Mouse (Mus musculus) gastrocnemius, postnatal 36 days (tissue): ENCODE data around the gene Stard10. TPM values are rescaled to one million over a fixed set of nuclear protein-coding genes. Genes with fewer than 3 reads are reported as not detected.

Experiments
- DNase-seq, 2 experiments: peaks; one replicate each; pipeline ENCODE4 v3.0.0; 2022
- intact Hi-C: fragments of 180-260 bp; cut with DNase I; formaldehyde crosslinking; loops from one replicate; pipeline ENCODE4 v1.15.1; 2025
- total RNA-seq, 2 experiments: library from RNA; stranded (reverse); gene quantifications; 2 replicates each; pipeline ENCODE4 v1.2.3; 2021

The Stard10 gene
- total RNA-seq, 2 experiments from 2014 or later = 39.2 to 44.1 TPM

DNA sequence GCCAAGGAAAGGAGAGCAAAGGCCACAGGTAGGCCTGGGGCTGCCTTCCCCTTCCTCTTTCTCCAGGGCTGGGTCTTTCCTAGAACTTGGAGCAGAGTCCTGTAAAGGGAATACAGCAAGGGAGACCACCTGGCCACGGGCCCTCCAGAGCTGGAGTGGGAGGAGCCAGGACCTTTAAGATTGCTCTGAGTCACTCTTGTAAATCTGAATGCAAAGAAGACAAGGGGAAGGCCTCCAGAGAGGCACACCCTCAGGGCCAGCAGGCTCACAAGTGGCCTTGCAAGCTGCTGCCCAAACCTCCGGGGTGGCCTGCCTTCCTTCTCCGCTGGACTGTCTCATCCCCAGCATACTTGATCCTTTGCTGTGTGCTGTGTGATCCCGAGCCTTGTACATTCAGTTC lies 44.9 kb downstream of the Stard10 start:
- intact Hi-C loops = no loop called here
- DNase-seq = no peak

DNA sequence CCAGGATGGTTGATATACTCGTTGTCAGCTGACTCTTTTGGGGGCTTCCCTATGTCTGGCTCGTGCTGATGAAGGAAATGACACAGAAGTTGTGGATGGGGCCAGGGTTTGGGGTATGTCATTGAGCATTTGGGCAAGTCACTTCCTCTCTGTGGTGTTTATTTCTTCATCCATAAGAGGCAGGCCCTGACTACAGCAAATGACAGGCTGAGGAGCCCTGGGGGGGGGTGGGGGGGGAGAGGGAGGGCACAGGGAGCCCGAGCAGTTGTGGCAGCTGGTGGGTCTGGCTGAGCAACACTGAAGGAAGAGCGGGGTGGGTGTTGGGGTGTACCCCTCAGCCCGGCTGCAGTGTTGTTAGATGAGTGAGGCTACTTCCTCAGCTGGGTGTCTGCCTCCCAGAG lies 45.9 kb downstream of the Stard10 start:
- intact Hi-C loops = no loop called here
- no peak for DNase-seq

DNA sequence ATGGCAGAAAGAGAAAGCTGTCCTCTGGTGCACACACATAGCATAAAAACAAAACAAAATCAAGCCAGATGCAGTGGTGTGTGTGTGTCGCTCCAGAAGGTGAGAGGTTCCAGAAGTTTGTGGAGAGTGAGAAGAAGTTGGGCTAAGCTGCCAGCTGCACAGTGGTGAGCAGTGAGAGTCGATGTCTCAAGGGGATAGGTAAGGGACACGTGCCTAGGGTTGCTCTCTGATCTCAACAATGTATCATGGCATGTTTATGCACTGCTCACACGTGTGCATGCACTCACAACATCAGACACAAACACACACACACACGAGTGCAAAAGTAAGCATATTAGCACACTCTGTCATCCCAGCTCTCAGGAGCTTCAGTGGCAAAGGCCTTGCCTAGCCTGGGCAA lies 47.0 kb downstream of the Stard10 start:
- intact Hi-C loops = no loop called here
- no peak for DNase-seq

DNA sequence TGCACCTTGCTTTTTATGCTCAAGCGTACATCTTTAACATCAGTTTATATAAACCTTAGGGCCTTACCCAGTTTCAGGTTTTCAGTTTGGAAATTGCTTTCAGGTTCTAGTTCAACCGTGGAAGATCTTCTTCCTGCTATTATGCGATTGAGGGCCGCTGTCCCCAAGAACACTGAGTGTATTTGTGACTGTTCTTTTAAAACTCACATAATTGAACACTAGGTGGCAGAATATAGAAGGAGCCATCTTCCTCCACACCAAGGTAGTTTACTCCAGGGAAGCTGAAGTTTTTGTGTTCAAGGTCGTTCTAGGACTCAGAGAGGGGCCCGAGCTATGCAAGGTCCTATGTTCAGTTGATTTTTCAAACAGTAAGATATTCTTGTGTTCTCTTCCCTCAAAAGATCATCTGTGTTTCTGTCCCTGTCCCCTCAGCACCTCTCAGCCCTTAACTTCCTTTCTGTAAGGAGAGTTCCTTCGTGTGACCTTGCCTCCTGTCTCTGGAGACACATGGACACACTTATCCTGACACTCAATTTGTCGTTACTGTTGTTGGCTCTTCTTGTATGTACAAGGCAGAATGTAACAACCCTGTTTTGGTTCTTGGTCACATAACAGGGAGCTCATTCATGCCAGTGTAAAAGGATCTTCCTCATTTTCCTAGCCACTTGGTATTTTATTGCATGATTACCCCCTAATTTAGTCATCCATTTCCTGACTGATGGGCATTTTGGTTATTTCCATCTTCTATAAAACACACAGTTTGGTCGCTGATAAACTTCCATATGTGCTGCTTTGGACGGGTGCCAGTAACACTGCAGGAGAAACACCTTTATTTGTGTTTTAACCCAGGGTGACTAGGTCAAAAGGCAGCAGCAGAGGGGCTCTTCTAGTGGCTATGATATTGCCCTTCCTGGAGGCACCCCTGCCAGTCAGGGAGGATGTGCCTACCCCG lies 51.3 kb downstream of the Stard10 start:
- no peak for DNase-seq
- intact Hi-C loops = no loop called here

DNA sequence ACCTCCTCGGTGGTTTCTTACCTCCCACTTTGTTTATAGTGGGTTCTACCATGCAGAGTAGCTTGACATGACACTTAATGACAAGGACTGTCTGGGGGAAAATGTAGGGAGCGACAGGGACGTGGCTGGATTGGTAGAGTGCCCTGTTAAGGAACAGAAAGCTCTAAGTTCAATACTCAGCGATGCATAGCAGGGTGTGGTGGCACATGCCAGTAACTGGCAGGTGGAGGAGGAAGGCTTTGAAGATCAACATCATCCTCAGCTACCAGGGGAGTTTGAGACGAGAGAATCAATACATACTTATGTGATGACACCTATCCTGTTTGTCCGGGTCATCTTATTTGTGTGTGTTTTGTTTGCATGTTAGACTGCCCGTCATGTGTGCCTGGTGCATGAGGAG lies 52.8 kb downstream of the Stard10 start:
- no peak for DNase-seq
- intact Hi-C loops = no loop called here

DNA sequence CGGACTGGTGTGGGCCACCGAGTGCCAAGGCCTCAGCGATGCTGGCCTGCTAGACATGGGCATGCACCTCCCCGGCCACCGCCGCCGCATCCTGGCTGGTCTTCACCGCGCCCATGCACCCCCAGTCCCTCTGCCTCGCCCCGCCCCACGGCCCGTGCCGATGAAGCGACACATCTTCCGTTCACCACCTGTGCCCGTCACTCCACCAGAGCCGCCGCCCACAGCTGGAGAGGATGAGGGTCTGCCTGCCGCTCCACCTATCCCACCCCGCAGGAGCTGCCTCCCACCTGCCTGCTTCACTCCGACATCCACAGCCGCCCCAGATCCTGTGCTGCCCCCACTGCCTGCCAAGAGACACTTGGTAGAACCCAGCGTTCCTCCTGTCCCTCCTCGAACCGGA lies 56.2 kb downstream of the Stard10 start:
- DNase-seq = no peak
- intact Hi-C loops = loop anchor here (2.0 kb wide), 1 partner anchor 62 kb away; no protein-coding TSS in a partner anchor

DNA sequence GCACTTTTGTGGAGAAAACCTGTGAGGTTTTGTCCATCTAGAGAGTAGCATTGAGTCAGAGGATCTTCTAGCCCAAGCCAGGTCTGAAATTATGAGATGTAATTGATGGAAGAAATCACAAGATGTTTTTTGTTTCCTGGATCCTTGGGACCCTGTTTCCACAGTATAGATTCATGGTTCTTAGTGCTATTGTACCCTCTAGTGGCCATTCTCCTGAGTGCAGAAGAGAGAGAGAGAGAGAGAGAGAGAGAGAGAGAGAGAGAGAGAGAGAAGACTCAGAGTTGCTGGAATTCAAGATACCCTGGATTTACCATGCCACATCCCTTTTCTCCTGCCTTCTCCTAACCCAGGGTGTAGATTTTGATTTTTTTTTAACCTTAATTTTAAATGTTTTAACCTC lies 57.3 kb downstream of the Stard10 start:
- intact Hi-C loops = no loop called here
- no peak for DNase-seq

DNA sequence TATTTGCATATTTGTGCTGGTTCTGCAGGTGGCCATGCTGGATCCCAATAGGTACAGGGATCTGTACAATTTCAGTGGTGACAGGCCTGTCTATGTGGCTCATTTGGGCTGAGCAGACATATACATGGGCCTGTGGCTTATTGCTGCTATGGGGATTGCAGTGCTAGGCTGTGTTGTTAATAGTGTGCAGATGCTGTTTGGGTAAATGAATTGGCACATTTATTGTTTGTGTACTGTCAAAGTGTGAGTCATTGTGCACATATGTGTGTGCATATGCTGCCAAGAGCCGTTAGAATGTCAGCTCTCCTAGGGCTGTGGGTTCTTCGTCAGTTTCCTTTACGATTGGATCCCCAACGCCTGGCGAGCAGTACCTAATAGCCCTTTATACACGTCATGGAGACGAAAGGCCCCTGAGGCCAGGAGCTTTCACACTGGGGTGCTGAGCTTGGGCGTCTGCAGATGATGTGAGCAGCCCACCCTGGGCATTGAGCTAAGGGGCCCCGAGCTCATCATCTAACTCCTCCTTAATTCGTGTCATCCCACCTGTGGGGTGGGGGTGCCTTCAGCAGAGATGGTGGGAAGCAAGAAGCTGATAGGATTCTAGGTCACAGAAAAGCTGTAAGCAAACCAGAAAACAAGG lies 59.9 kb downstream of the Stard10 start:
- intact Hi-C loops = loop anchor here (5.0 kb wide), 1 partner anchor 315 kb away; no protein-coding TSS in a partner anchor
- DNase-seq = no peak

DNA sequence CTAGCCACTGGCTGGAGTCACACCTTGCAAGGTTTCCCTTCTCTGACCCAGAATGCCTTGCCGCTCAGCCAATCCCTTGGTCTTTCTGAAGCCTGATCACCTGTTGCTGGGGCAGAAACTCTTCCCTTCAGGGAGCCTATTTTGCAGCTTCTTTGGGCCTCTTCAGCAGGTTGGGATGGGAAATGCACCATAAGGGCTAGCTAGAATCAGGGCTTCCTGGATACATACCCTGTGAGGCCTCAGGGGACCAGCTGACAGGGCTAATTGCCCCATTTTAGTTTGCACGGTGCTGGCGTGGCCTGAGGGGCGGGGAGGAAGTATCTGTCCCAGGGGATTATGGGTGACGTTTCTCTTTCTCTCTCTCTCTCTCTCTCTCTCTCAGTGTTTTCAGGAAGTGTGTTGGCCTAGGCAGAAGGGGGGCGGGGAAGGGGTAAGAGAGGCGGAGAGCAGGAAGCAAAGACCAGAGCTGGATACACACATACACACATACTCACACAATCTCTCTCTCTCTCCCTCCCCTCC lies 60.9 kb downstream of the Stard10 start:
- intact Hi-C loops = loop anchor here (5.0 kb wide), 1 partner anchor 316 kb away; no protein-coding TSS in a partner anchor

DNA sequence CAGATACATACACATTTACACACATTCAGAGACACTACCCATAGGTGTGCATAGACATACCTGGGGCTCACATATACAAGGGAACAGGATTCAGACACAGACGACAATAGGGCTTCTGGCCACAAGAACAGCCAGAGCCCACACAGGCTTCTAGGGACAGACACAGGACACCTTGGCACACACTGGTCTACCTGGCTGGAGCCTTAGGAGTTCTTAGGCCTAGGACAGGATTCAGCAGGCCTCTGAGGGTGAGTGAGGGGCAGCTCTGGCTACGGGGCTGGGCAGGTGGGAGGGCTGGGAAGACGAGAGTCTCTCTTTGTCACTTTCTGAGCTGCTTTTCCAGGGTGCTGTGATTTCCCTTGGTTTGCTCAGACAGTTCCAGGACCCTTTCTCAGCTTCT lies 61.4 kb downstream of the Stard10 start:
- no peak for DNase-seq
- intact Hi-C loops = loop anchor here (5.0 kb wide), 1 partner anchor 316 kb away; no protein-coding TSS in a partner anchor

More for the DNA sequence above, 60.9 kb downstream of the Stard10 start:
- peak; percentile 49 to 71 for DNase-seq

DNA sequence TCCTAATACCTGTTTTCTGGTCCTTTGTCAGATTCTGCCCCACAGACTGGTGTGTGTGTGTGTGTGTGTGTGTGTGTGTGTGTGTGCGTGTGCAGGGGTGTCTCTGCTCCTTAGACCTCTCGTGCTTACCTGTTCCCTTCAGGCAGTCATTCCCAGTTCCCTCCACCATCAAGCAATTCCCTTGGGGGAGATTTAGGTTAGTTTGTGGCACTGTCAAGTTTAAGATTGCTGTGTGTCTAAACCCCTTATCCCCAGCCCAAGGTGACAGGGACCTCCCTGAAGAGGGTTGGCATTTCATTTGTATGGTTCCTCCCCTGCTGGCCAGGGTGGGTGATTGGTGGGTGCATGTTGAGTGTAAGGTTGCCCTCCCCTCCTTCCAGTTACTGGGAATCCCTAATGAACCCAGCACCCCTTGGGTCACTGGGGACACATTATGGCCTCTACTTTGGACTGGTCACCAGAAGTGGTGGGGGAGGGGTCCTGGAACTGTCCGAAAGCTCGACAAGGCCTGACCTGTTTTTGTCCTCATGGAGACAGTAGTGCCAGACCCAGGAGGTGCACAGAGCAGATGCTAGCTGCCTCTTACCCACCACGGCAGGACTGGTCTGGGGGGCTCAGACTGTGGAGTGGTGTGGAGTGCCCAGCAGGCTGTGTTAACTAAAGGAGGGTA lies 62.0 kb downstream of the Stard10 start:
- DNase-seq = no peak

DNA sequence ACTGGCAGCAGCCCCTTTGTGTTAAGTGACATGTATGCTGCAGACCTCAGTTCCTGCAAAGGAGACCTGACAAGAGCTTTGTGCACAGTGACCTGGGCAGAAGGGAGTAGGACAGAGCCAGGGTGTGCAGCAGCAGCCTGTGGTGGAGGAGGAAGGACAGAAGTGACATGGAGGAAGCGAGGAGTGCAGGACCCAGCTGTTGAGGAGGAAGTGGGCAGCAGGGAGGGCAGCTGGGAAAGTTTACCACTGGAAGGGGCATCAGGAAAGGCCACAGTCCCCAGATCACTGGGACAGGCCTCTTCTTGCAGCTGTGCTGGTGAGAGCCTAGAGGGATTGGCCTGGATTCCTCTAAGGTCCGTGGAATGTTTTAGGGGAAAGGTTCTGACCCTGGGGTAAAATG lies 62.8 kb downstream of the Stard10 start:
- intact Hi-C loops = loop anchor here (5.0 kb wide), 1 partner anchor 317 kb away; no protein-coding TSS in a partner anchor
- DNase-seq = no peak

More for the DNA sequence above, 62.0 kb downstream of the Stard10 start:
- intact Hi-C loops = loop anchor here (5.0 kb wide), 1 partner anchor 317 kb away; no protein-coding TSS in a partner anchor

DNA sequence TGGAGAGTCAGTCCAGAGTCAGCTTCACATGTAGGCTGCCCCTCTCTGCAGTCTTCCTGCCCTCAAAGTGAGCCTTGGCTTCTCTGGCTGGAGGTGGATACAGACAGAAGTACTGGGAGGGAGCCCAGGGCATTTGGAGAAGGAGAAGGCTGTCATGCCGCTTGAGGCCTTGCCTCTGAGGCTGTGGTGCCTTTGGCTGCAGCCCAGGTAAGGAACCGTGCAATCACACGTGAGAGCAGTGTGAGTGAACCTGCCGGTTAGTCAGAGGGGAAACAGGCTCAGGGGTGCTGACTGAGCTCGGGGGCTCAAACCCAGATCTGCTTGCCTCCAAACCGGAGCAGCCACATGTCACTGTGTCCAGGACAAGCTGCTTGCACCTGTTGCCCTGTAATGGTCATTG lies 64.6 kb downstream of the Stard10 start:
- intact Hi-C loops = no loop called here
- no peak for DNase-seq

DNA sequence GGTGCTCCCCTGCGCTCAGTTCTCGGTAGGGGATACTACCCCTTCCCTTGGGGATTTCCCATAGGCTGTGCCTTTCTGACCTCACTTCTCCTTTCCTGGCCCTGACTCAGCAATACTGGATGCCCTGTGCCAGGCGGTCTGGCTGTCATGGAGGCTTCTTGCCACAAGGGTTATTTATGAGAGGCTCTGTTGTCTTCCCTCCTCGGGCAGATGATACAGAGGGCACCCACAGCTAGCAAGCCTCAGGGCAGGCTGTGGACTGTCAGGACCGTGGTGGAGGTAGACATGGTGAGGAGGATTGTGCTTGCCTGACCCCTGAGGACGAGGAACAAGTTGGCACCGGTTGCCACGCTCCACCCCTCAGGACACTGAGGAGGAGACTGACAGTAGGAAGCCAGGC lies 65.5 kb downstream of the Stard10 start:
- intact Hi-C loops = no loop called here
- DNase-seq = peak in 1 of 2 experiments; percentile 39

DNA sequence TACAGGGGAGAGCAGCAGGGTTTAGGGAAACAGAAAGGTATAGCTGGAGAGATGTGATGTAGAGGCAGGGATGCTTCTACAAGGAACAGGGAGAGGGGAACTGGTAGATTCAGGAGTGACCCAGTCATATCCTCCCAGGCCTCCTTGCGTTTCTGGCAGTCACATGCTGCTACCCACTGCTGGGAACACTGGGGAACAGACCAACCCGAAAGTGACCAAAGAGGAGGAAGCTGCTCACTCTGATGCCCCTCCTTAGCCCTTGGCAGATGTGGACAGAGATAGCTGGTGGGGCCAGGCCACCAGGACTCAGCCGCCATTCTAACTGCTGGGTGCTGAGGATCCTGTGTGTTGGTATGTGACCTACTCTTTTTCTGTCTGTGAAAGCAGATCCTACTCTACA lies 66.9 kb downstream of the Stard10 start:
- DNase-seq = no peak
- intact Hi-C loops = no loop called here

DNA sequence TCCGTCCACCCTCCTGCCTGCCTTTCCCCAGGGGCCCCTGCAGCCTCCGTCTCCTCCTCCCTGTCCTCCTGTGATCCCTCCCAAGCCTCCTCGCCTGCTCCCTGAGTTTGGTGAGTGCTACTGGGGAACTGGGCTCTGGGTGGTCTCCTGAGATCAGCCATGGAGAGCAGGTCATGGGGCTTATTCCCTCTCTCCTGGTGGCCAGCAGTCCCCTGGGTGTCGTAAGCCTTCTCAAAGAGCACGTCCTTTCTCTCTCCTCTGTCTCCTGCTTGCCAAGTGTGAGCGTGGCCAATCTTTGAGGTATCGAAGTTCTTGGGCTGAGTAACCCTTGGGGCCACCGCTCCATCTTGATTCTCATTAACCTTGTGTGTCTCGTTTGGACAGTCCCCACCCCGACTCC lies 68.0 kb downstream of the Stard10 start:
- no peak for DNase-seq
- intact Hi-C loops = loop anchor here (1.0 kb wide), 1 partner anchor 19 kb away; no protein-coding TSS in a partner anchor

DNA sequence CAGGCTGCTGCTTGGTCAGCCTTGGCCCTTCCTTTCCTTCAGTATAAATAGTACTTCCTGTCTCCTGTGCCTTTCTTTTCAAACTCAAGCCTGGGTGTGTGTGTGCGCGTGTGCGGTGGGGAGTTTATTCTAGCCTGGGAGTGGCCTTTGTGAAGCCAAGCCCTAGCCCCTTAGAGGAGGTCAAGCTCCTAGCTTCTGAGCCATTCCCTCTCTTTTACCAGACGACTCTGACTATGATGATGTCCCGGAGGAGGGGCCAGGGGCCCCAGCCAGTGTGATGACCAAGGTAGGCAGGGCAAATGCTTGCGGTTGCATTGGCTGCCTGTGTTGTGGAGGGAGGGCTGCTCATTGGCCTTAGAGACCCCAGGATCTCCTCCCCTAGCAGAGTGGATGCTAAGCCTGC lies 68.4 kb downstream of the Stard10 start:
- no peak for DNase-seq
- intact Hi-C loops = loop anchor here (1.0 kb wide), 1 partner anchor 19 kb away; no protein-coding TSS in a partner anchor

DNA sequence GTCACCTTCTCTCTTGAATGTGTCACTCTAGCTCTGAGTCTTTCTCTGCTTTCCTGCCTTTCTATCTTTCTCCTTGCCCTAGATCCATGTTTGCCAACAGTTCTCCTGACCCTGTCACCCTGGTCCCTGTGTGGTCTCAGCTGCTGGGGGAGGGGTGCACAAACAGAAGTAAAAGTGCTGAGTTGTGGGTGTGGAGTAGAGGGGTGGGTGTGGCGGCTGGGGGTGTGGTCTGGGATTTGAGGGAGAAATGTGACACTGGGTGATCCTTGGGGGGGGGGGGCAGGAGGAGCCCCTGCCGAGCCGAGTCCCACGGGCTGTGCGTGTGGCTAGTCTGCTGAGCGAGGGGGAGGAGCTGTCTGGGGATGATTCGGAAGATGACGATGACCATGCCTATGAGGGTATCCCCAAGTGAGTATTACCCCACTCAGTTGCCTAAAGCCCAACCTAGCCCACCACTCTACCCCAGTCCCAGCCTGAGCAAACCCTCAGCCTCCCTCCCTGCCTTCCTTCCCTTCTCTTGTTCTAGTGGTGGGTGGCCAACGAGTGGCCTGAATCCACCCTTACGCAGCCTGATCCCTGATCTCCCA lies 69.1 kb downstream of the Stard10 start:
- no peak for DNase-seq
- intact Hi-C loops = loop anchor here (1.0 kb wide), 1 partner anchor 18 kb away; no protein-coding TSS in a partner anchor

DNA sequence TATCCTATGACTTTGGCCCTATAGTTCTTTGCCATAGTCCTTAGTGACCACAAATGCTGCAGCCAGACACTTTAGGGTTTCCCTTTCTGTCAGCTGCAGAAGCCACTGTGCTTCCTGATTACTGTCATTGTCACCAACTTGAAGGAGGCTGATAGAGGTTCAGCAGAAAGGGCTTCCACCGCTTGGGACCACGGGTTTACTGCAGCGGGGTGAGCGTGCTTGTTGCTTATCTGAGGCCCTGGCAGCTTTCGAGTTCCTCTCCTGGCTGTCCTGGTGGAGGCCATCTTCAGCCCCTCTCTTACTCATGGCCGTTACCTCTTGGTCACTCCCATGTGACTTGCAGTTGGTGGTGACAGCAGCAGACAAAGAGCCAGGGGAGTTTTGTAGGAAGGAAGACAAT lies 72.4 kb downstream of the Stard10 start:
- no peak for DNase-seq
- intact Hi-C loops = no loop called here

DNA sequence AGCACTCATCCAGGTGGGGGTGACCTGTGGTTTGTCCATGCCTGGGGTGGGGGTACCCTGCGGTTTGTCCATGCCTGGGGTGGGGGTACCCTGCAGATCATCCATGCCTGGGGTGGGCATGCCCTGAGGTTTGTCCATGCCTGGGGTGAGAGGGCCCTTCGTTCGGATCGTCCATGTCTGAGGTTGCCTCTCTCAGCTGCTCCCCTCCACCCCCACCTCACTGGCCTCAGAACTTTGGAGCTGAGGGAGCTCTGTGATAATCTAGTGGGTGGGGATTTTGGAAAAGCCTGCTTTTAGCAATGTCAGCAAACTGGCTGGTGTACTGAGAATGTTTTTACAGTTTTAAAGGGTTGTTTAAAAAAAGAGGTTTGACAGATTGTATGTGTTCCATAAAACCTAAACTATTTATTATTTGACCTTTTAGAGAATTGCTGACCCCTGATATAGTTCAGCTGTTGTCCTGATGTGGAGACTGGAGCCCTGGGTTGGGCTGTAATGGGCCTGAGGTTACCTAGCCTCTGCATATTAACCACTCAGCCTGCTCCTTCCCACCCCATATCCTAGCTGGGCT lies 75.1 kb downstream of the Stard10 start:
- intact Hi-C loops = no loop called here
- no peak for DNase-seq
